Mouse (Mus musculus) gastrocnemius, adult 8-10 months (tissue): Measurements from ENCODE around the gene Ush2a. TPM values are rescaled to one million over a fixed set of nuclear protein-coding genes. Genes with fewer than 3 reads are reported as not detected.

Experiments
- DNase-seq, 2 experiments: peaks; one replicate each; pipeline ENCODE4 v3.0.0; 2022; ENCODE audit warnings: low spot score in 2 of 2
- total RNA-seq, 4 experiments: library from RNA; stranded (reverse); gene quantifications; 2 replicates each; pipeline ENCODE4 v1.2.4; 2022

Ush2a gene
- total RNA-seq, 4 experiments from 2014 or later: not detected

DNA sequence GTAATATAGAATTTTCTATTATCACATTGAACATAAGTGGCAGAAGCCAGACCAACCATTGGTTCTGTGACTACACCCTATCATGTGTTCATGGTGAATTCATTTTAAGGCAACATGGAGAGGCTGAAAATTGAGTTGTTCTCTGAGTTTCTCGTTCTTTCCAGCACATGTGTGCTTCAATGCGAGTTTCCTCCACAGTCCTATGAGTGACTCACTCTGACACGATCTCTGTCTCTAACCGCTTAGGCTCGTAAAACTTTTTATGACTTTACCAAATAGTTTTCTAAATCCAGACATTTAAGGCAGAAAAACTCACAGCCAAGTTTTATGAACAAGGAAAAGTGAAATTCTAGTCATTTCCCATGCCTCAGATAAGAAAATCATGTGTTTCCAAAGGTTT is 597.9 kb downstream of the Ush2a start:
- DNase-seq: no peak

DNA sequence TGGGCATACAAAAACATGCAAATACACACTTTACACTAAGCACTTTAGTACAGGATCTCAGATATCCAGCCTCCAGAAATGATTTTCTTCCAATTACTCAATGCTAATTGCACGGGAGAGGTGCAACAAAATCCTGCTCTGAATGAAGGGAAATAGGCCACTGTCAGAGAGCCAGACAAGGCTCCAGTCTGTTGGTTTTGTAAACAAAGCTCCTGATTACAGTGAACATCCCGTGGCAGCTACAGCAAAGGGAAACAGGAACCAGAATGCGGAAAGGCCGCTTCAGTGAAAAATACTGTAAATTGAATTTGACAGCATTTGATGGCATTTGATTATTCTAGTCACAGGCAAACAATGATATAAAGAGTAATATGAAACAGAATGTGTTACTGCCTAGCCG is 604.1 kb downstream of the Ush2a start:
- DNase-seq: no peak

DNA sequence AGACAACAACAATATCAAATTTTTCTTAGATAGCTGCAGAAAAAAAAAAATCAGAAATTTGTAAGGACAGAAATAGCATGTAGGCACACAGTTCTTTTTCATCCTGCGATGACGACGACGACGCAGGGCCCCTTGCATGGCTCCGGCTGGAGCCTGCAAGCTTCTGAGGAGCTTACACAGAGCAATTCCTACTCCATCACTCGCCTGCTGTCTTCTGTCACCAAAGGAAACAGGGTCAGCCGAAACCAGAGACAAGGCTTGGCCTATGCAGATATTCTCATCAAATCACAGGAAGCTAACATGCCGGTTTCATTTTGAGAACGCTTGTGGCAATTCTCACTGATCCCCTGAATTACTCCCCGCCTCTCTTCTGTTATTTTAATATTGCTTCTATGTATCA is 604.7 kb downstream of the Ush2a start:
- no peak for DNase-seq

DNA sequence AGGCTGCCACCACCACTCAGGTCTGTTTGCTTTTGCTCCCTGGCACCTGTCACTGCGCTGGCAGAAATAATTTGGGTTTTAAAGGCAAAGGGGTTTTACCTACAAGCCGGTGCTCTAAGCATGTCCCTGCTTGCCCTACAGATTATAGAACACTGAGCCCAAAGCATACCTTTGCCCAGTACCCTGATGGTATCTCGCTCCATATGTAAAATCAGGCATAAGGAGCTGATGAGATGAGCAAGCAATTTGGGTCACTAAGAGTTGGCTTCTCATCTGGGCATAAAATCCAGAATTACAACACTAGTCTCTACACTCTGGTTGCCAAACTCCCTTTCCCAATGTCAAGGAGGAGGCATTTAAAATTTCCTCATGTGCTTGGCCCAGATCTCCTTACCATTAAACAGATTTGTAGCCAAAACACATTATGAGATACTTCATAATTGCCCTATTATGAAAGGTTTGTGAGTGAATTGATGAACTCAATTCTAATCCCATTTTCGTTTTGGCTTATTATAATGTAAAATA is 616.8 kb downstream of the Ush2a start:
- DNase-seq: no peak

DNA sequence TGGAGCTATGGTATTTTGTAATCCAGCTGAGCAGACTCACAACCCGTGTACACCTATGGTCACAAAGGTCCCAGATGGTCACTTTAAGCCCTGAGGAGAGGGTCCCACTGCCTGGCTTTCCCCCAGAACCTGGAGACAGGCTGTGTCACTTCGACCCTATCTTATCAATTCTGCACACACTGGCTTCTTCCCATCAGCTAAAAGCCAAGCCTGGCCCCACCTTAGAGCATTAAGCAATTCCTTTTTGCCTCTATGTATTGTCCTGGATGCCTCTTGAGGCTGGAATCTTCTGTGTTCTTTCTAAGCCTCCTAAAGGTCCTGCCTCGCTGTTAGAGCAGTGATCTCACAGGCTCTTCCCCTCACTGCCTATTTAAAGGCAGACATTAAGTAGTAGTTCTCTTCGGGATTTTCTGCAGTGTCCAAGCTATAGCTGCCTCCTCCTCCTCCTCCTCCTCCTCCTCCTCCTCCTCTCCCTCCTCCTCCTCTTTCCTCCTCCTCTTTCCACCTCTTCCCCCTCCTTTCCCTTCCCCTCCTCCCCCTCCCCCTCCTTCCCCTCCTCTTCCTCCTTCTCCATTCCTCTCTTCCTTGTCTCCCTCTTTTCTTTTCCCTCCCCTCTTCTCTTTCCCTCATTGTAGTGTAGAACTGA is 635.2 kb downstream of the Ush2a start:
- no peak for DNase-seq

DNA sequence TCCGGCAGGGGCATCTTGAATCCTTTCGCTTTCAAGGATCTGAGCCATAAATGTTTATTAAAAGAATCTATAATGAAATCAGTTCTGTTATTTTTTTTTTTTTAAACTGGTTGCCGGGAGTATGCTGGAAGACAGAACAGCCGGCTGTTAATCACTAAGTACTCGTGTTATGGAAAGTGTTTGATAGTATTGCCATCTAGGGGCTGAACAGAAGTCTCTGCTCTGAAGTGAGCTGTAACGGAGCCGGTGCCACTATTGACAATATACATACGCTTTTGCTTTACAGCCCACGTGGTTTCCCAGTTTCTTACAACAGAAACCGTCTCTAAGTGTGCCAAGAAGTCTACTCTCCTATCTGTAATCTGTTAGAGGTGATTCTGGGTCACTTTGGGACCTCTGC is 642.3 kb downstream of the Ush2a start:
- no peak for DNase-seq

DNA sequence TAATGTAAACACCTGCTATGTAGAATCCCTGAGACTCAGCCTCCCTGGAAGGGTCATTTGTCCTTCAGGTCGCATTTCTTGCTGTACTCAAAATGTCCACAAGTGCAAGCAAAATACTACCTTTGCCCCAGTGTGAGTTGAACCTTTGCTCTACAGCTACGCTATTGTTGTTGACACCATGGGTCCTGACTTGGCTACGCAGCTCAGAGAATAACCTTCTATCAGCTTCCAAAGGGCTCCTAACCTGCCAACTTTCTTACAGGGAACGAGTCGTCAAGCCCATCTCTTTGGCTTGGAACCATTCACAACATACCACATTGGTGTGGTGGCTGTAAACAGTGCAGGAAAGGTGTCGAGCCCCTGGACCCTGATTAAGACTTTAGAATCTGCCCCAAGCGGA is 644.4 kb downstream of the Ush2a start:
- no peak for DNase-seq

DNA sequence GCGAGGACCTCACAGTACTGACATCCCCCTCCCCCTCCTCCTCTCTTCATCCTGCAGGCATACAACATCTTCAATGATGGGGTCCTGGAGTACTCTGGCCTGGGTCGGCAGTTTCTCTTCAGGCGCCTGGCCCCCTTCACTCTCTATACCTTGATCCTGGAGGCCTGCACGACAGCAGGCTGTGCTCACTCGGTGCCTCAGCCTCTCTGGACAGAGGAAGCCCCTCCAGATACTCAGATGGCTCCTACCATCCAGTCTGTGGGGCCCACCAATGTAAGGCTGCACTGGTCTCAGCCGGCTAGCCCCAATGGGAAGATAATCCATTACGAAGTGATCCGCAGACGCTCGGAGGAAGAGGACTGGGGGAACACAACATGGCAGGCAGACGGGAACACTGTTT is 648.8 kb downstream of the Ush2a start:
- DNase-seq: no peak

DNA sequence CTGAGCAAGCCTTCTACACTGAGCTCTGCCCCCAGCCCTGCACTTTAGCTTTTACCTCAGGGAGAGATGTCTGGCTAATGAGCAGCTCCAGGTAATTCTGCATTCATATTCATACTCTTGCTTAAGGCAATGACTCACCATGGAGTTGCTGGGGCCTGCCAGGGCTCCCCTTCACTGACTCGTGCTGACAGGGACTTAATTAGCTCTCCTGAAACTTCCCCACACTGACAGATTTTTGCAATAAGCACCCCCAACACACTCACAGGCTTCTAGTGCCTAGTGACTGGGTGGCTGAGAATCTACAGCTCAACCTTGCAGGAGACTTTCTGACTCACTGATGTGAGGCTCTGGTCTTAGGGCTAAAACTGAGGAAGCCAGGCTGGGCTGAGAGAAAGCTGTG is 658.1 kb downstream of the Ush2a start:
- no peak for DNase-seq

DNA sequence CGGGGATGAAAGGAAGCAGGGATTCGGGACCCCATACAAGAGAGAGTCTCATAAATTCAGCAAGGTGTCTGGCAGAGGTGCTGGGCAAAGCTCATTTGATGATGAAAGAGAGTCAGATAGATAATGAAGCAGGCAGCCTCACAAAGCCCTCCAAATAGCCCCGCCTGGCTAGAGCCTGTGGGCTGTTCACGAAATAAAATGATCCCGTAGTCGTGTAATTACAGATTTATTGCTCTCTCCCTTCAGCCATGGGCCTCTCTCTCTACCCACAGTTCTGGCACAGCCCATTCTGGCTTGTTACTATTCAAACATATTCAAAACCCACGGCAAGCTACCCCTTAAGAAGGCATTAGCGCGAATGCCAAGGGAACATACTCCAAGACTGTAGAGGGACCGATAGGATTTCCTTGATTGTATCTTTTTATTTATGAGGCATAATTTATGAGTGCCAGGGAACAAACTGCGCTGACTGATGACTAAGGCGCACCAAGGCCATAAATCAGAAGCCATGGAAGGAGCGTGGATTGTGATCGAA is 675.5 kb downstream of the Ush2a start:
- DNase-seq: no peak

DNA sequence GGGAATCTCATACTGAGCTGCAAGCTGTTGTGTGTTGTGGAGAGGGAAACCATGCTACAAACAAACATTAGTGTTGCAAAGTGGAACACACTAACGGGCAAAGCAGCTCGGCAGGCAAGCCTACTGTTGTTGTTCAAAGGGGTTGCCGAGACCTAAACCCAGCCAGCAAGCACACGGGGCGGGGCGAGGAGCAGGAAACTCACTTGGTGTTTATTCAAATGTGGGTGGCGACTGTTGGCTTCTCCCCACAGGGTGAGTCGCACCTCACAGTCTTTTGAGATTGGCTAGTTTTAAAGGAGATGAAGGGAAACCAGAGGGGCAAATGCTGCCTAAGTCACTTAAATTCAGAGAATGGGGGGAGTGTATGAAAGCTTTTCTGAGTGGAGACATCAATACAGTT is 683.5 kb downstream of the Ush2a start:
- DNase-seq: no peak

DNA sequence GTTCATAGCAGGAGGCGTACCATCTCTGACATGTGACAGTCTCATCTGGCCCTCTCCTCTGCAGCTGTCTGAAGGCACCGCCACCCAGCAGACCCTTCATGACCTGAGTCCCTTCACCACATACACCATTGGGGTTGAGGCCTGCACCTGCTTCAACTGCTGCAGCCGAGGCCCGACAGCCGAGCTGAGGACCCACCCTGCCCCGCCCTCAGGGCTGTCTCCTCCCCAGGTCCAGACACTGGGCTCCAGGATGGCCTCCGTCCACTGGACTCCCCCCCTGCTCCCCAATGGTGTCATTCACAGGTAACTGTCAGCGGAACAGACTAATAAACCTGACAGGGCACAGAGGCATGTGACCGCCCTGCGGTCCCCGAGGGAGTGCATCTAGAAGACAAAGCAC is 685.0 kb downstream of the Ush2a start:
- no peak for DNase-seq

DNA sequence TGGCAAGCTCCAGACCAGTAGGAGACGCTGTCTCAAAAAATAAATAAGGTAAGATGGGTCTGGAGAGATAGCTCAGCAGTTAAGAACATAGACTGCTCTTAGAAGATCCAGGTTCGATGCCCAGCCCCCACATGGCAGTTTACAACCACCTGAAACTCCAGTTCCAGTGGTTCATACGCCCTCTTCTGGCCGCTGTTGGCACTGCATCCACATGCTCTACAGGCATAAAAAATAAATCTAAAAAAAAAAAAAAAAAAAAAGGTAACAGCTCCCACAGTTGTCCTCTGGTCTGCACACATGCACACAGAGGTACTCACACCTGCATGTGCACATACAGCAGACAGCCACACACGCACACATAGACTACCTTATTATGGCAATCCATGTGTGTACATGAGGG is 686.0 kb downstream of the Ush2a start:
- no peak for DNase-seq

DNA sequence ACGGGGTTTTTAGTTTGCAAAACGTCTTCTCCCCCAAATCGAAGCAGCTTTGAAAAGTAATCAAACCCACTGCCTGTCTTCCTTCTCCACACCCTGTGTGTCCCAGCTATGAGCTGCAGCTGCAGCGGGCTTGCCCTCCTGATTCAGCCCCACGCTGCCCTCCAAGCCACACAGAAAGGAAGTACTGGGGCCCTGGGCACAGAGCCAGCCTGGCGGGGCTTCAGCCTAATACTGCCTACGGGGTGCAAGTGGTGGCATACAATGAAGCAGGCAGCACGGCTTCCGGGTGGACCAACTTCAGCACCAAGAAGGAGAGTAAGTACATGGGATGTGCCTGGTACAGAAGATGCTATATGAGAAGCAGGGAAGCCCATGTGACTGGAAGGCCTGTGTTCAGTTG is 686.5 kb downstream of the Ush2a start:
- no peak for DNase-seq

DNA sequence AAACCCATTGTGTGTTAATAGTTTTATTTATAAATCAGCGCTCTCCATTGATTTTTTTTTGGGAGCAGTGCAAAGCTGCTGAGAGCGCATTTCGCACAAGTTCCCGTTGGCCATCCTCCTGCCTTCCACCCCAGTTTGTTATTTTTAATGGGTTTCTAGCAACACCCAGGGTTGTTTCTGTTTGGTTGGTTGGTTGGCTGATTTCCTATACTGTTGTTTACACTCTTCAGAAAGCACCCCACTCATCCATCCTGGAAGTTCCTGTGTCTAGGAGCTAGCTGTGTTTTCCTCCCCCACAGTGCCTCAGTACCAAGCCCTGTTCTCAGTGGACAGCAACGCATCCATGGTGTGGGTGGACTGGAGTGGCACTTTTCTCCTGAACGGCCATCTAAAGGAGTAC is 689.3 kb downstream of the Ush2a start:
- no peak for DNase-seq

DNA sequence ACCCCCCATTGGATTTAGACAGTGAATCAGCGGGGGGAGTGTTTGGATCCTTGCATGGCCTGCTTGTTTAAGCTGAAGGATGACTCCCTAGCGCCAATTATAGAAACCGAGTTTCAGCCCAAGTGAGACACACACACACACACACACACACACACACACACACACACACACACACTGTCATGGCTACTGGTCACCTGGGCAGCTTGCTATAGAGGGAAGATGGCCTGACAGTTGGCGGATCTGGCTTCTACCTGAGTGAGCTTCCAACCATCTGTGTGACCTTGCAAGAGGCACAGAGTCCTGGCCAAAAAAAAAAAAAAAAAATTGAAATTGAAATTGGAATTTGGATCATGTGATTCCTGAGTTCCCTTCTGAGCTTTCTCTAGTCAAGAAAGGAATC is 690.7 kb downstream of the Ush2a start:
- DNase-seq: no peak

DNA sequence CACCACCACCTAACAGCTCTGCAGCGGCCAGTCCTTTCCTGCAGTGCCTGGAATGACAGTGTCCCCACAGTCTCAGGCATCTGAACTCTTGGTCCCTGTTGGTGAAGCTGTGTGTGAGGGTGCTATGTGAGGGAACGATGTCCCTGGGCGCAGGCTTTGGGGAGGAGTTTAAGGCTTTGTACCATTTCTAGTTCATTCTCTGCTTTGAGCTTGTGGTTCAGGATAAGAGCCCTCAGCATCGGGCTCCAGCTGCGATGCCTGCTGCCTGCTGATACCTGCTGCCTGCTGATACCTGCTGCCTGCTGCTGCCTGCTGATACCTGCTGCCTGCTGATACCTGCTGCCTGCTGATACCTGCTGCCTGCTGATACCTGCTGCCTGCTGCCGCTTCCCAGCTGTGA is 711.3 kb downstream of the Ush2a start:
- DNase-seq: no peak

DNA sequence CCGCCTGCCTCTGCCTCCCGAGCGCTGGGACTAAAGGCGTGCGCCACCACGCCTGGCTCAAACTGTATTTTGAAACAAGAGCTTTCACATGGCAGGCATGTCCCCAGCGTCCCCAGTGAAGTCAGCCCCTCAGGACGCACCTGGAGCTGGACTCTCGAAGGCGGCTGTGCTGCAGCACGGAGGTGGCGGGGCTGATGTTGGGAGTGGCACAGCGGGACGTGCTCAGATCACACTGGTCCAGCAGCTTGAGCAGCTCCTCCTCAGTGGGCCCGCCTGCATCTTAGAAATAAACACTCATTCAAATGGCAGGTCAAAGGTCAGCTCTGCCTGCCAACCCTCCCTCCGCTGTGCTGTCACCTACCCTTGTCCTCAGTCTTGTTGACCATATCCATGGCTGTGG is 712.1 kb downstream of the Ush2a start:
- no peak for DNase-seq

DNA sequence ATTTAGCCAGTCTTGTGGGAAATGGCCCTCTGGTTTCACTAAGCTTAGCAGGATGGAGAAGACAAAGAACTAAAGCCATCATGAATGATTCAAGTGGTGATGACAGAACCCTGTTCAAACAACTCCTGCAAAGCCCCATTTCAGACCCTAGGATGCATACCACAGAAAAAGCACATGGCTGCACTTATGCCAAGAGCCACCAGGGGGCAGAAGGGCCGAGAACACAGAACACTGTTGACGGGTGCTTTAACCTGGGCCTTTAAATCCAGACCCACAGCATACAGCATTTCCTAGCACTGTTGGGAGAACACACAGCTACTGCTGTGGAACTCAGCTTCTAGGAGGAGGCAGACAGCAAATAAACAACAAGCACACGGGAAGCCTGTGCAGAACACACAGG is 718.2 kb downstream of the Ush2a start:
- DNase-seq: peak; percentile 12 to 20

DNA sequence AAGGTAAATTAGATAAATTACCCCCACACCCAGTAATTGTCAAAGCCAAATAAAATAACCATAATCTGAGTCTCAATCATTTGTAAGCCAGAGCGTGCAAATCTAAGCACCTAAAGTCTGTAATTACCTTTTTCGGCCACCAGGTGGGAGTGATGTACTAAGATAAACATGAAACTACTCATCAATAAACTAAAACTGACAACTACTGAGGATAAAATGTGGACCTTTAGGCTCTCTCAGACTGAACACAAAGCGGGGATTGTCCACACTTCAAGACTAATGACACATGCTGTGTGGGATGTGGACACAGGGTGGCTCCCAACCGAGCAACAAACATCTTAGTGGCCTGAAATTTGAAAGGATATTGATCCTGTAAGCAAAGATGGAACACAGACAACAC is 731.4 kb downstream of the Ush2a start:
- no peak for DNase-seq

DNA sequence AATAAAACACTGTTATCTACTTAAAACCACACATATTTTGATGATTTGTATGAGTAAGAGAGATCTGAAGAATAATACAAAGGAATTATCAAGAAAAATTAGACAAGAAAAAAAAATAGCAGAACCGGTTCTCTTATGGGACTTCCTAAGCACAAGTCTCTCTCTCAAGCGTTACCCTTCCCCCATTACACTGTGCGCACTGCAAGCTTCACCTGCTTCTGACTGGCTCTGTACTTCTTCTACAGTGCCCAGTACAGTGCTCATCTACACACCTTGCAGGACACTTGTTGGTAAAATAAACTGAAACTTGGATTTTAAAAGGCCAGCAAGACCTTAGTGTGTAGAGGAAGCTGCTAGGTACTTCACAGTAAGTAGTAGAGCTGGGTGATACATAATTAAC is 736.1 kb downstream of the Ush2a start:
- no peak for DNase-seq

DNA sequence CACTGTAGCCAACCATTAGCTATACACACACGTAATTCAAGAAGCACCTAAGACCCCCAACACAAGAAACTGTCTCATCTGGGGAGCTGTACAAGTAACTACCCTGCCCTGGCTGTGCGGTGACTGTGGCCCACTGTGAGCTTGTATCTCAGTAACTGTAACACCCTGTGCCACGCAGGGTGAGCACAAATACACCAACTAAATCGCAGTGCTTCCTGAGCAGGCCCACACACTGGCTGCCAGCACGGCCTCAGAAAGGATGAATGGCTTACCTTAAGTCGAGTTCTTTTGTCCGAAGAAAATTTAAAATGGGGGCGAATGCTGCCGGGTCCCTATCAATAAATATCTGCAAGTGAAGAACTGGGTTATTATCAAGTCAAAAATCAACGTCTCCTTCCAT is 738.2 kb downstream of the Ush2a start:
- DNase-seq: no peak

DNA sequence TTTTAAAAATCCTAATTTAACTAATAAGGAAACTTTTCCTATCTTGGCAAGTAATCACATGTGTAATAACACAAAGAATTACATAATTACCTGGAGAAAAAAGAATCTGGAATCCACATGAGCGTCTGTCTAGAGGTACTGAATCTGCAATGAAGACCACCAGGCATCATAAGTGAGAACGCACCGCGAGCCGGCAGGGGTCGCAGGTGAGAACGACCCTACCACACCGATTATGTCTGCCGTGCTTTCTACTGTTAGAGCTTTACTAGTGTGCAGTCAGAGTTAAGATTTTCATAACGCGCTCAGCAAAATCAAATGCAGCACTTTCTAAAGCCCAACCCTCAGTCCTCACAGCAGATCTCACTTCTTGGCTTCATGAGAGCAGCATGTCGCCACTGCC is 740.0 kb downstream of the Ush2a start:
- DNase-seq: no peak

DNA sequence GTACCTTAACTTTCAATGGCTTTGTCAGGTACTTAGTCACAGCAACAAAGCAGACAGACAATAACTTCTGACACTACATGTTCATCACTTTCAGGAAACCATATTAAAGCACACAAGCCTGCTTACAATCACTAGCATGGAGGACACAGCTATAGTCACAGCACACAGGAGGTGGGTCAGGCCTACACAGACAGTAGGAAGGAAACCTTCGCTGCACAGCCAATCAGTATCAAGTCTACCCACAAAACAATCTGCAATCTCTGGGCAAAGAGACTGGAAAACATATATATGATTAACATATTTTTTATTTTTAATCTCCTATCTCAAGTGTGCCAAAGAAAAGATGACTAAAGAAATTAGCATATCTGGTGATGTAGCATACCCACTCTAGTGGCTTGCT is 743.0 kb downstream of the Ush2a start:
- no peak for DNase-seq
